Mouse (Mus musculus): Measurements from ENCODE around the gene Tfeb.

GRCm38 (mm10) chr17:47699055-47699454 lies 37.8 kb upstream of the Tfeb start:
- TF ChIP-seq CTCF (IDR thresholded peaks at IDR 0.05; ENCODE audit: control insufficient read depth, insufficient read depth, insufficient read length) (no peak), MYOD1 (IDR thresholded peaks at IDR 0.05; ENCODE audit: control insufficient read depth, insufficient read length, low read depth) (no peak), CEBPB (IDR thresholded peaks at IDR 0.05; ENCODE audit: low read depth) (no peak), MYOG (IDR thresholded peaks at IDR 0.05; ENCODE audit: control insufficient read depth, extremely low read depth, insufficient read length) (no peak), FOSL1 (IDR thresholded peaks at IDR 0.05; ENCODE audit: insufficient read depth, low read length, poor library complexity, severe bottlenecking) (no peak), MAX (IDR thresholded peaks at IDR 0.05) (no peak)
